Mouse (Mus musculus) cerebellum, adult 2 months (tissue): ENCODE data around the gene Bcl2l10.

Source experiments
- CTCF ChIP-seq: fragments of 200-500 bp; IDR thresholded peaks from 2 replicates; pipeline ENCODE4 v1.5.1; 2011; ENCODE audit warnings: low read depth, mild to moderate bottlenecking, control low read depth, low read length, moderate library complexity, borderline replicate concordance; ENCODE audit not compliant: insufficient read depth
- POLR2A ChIP-seq: fragments of 200-500 bp; IDR thresholded peaks from 2 replicates; pipeline ENCODE4 v1.6.1; 2011; ENCODE audit warnings: low read length, control low read depth, borderline replicate concordance; ENCODE audit not compliant: insufficient read depth

DNA sequence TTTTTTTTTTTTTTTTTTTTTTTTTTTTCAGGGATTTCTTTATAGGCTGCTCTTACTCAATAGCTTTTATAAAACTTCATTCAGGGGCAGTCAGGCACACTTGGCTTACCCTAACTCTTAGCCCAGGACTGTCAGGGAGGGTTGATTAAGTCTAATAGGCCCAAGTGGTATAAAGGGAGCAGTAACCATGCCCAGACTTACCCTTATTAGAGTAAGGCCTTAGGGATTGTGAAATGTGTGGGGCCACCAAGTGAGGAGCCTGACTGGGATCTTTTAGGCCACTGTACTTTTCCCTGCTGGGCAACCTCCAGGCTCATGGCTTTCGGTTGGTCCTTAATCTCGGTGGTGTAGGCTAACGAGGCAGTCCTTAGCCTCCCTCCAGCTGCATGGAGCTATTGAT, 1.1 kb downstream of the Bcl2l10 start:
- no peak for TF ChIP-seq CTCF
- no peak for TF ChIP-seq POLR2A
